Mouse (Mus musculus) embryonic fibroblast, embryonic 13.5 days (primary cell): Measurements from ENCODE around the gene Brk1.

Experiments used
- CTCF ChIP-seq: IDR thresholded peaks from 2 replicates; pipeline ENCODE4 v1.5.1; 2011; ENCODE audit warnings: mild to moderate bottlenecking, control low read depth, low read length, moderate library complexity, borderline replicate concordance; ENCODE audit not compliant: insufficient read depth
- POLR2A ChIP-seq: IDR thresholded peaks from 2 replicates; pipeline ENCODE4 v1.6.1; 2011; ENCODE audit warnings: low read depth, mild to moderate bottlenecking, control low read depth, low read length, moderate library complexity

DNA sequence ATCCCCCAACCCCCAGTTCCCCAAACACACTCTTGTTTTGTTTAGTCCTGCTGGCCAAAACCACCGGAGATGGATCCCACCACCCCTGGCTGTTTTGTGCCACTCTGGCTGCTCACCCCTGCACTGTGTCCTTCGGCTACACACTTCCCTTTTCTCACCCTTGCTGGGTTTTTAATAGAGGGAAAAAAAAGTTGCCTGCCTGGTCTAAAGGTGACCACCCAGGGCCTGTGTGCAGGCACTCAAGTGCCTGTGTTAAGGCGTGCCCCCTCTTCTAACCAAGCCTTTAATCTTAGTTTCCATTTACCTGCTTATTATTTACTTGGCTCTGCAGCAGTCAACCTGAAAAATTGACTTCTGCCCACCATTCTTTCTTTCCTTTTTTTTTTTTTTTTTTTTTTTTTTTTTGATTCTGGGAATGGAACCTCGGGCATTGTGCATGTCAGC lies 45.6 kb downstream of the Brk1 start:
- no peak for TF ChIP-seq CTCF
- no peak for TF ChIP-seq POLR2A
